Mouse (Mus musculus) kidney, embryonic 14.5 days (tissue): ENCODE measurements at regions not wholly inside any gene's neighbourhood (a gene's known extent, or its start where the extent isn't known, plus 50 kb on each side); places are given as distances from the start of the nearest gene placed in this dataset.
"Not testable (repeated sequence)": the region's sequence is repeated elsewhere in the genome, so short reads cannot be mapped to it uniquely, and the experiment has no call there.

Experiments used
- ATAC-seq: fragments of 200-750 bp; cut with Nextera tagmentation; 2 replicates; pipeline ENCODE4 v1.8.0; 2017; ENCODE audit warnings: moderate number of reproducible peaks, mild to moderate bottlenecking, moderate TSS enrichment, moderate library complexity; ENCODE audit not compliant: low FRiP score, low TSS enrichment
- H3K27ac ChIP-seq: fragments of 300-500 bp; sonication (generic); 2 replicates; pipeline ENCODE4 v1.5.1; 2014; ENCODE audit warnings: low read depth, mild to moderate bottlenecking, low read length, moderate library complexity, mixed read lengths
- H3K27me3 ChIP-seq: fragments of 300-500 bp; sonication (generic); 2 replicates; pipeline ENCODE4 v1.6.1; 2014; ENCODE audit warnings: mild to moderate bottlenecking, low read length; ENCODE audit not compliant: control insufficient read depth, insufficient read depth
- H3K36me3 ChIP-seq: fragments of 300-500 bp; sonication (generic); 2 replicates; pipeline ENCODE4 v1.6.1; 2014; ENCODE audit warnings: low read length, mixed read lengths; ENCODE audit not compliant: control insufficient read depth, insufficient read depth
- H3K4me1 ChIP-seq: fragments of 300-500 bp; sonication (generic); 2 replicates; pipeline ENCODE4 v1.6.1; 2014; ENCODE audit warnings: low read length, mixed read lengths; ENCODE audit not compliant: control insufficient read depth, insufficient read depth
- H3K4me2 ChIP-seq: fragments of 300-500 bp; sonication (generic); replicated peaks from 2 replicates; pipeline ENCODE4 v1.6.1; 2014; ENCODE audit warnings: low read depth, mild to moderate bottlenecking, low read length
- H3K4me3 ChIP-seq: fragments of 300-500 bp; sonication (generic); 2 replicates; pipeline ENCODE4 v1.5.1; 2014; ENCODE audit warnings: mild to moderate bottlenecking, low read length
- H3K9ac ChIP-seq: fragments of 300-500 bp; sonication (generic); 2 replicates; pipeline ENCODE4 v1.6.1; 2014; ENCODE audit warnings: low read depth, mild to moderate bottlenecking, low read length, moderate library complexity
- H3K9me3 ChIP-seq: fragments of 300-500 bp; sonication (generic); 2 replicates; pipeline ENCODE4 v1.6.1; 2016; ENCODE audit warnings: low read length; ENCODE audit not compliant: control insufficient read depth
- WGBS: fragments of 180-500 bp; shearing (Covaris S2); extraction: QIAGEN DNeasy Blood & Tissue Kit; methylation state at CpG from one replicate; pipeline ENCODE4 v1.1.7; 2014; 5-methylcytosine and 5-hydroxymethylcytosine counted together

DNA sequence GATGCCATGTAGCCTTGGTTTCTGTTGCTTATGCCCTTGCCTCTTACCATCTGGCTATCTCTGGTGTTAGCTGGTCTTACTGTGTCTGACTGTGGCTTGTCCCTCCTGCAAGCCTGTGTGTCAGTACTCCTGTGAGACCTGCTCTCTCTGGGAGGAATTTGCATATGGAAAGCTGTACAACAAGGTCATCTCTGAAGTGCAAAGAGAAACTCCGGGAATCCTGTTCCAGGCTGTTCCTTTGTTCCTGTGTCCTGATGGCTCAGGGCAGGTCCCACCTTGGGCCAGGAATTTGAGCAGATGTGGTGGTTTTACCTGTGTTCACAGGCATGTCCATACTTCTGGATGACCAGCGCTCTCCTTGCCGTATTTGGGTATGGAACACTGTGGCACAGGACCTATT, 218.6 kb upstream of the Nsun6 start:
- Histone ChIP-seq H3K36me3 (no peaks in the 10 kb centered on the region), H3K27me3 (no peaks in the 10 kb centered on the region), H3K9ac (no peak overlapping the region), H3K4me1 (no peaks in the 10 kb centered on the region), H3K4me3 (no peak overlapping the region), H3K27ac (no peak overlapping the region), H3K9me3 (no peaks in the 10 kb centered on the region), H3K4me2 (no peak overlapping the region)
- WGBS: 89% methylated on average over 3 of the region's 3 CpGs
- no peak for ATAC-seq

- H3K4me1 ChIP-seq: no peaks in the 10 kb centered on the region
- ATAC-seq: peak; percentile 66; the same call in 1 of the 2 replicates
- no peak overlapping the region for H3K9ac ChIP-seq
- H3K4me3 ChIP-seq: no peak overlapping the region
- no peaks in the 10 kb centered on the region for H3K36me3 ChIP-seq
- H3K4me2 ChIP-seq: no peak overlapping the region
- H3K27ac ChIP-seq: no peak overlapping the region
- H3K9me3 ChIP-seq: no peaks in the 10 kb centered on the region
- no peaks in the 10 kb centered on the region for H3K27me3 ChIP-seq
- 30% methylated on average over 4 of the region's 4 CpGs for WGBS
Observed at GRCm38 (mm10) chr2:15260486-15261165, 205.8 kb upstream of the Nsun6 start.

- not testable (repeated sequence) for H3K9me3 ChIP-seq, H3K27ac ChIP-seq, H3K9ac ChIP-seq, H3K27me3 ChIP-seq, H3K4me3 ChIP-seq, H3K4me1 ChIP-seq, ATAC-seq, H3K4me2 ChIP-seq, H3K36me3 ChIP-seq
- 93% methylated on average over 1 of the region's 1 CpGs for WGBS
Observed at GRCm38 (mm10) chr2:15242276-15242675, 187.4 kb upstream of the Nsun6 start.

DNA sequence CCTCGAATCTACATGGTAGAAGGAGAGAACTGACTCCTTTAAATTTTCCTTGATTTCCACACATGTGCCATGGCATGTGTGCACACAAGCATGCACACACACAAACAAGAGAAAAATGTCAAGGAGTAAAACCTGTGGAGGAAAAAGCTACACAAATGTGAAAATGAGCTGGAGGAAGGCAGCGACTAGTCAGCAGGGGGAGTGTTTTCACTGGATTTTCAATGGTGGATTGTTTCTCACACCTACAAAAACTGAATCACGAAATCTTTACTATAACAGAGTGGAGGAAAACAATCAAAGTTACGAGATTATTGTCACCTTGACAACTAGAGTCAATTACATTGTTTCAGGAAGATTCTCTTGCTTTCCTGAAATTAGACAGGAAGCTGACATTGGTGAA, 167.0 kb upstream of the Nsun6 start:
- Histone ChIP-seq H3K27me3 (no peaks in the 10 kb centered on the region), H3K4me2 (no peak overlapping the region), H3K4me3 (no peak overlapping the region), H3K9ac (no peak overlapping the region), H3K4me1 (no peaks in the 10 kb centered on the region), H3K36me3 (no peaks in the 10 kb centered on the region), H3K9me3 (no peaks in the 10 kb centered on the region), H3K27ac (no peak overlapping the region)
- ATAC-seq: no peak
- WGBS: 60% methylated on average over 4 of the region's 4 CpGs

DNA sequence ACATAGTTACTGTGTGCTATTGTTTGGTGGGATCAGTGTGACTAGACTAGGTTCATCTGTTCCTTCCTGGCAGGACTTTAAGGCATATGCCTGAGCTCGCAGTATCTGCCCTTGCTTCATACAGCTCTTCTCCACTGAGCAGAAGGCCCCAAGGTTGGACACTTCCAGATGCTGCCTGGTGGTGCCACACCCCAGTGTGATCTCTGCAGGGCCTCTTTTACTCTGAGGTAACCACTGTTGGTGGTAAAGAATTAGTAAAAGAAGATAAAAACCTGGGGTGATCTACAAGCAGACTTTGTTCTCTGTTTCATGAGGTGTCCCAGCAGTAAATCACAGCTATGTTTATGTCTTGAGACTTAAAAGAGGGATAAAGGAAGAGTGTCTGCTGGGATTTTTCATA, 133.2 kb upstream of the Nsun6 start:
- WGBS: 85% methylated on average over 1 of the region's 1 CpGs
- H3K36me3 ChIP-seq: no peaks in the 10 kb centered on the region
- no peak overlapping the region for H3K27ac ChIP-seq
- no peaks in the 10 kb centered on the region for H3K9me3 ChIP-seq
- H3K9ac ChIP-seq: no peak overlapping the region
- ATAC-seq: no peak
- no peak overlapping the region for H3K4me2 ChIP-seq
- H3K27me3 ChIP-seq: no peaks in the 10 kb centered on the region
- H3K4me3 ChIP-seq: no peak overlapping the region
- no peaks in the 10 kb centered on the region for H3K4me1 ChIP-seq

GRCm38 (mm10) chr2:15181000-15181399, 126.1 kb upstream of the Nsun6 start:
- no peaks in the 10 kb centered on the region for H3K36me3 ChIP-seq
- no peak overlapping the region for H3K4me3 ChIP-seq
- H3K27me3 ChIP-seq: no peaks in the 10 kb centered on the region
- no peak overlapping the region for H3K27ac ChIP-seq
- WGBS: 79% methylated on average over 3 of the region's 3 CpGs
- no peak overlapping the region for H3K9ac ChIP-seq
- H3K9me3 ChIP-seq: no peaks in the 10 kb centered on the region
- H3K4me2 ChIP-seq: no peak overlapping the region
- no peak for ATAC-seq
- H3K4me1 ChIP-seq: no peaks in the 10 kb centered on the region

- H3K27me3 ChIP-seq: no peaks in the 10 kb centered on the region
- H3K4me2 ChIP-seq: no peak overlapping the region
- H3K4me3 ChIP-seq: no peak overlapping the region
- H3K9me3 ChIP-seq: no peaks in the 10 kb centered on the region
- H3K9ac ChIP-seq: no peak overlapping the region
- H3K4me1 ChIP-seq: no peaks in the 10 kb centered on the region
- no peak for ATAC-seq
- no peaks in the 10 kb centered on the region for H3K36me3 ChIP-seq
- no peak overlapping the region for H3K27ac ChIP-seq
Observed at GRCm38 (mm10) chr2:15166435-15167024, 111.7 kb upstream of the Nsun6 start.

DNA sequence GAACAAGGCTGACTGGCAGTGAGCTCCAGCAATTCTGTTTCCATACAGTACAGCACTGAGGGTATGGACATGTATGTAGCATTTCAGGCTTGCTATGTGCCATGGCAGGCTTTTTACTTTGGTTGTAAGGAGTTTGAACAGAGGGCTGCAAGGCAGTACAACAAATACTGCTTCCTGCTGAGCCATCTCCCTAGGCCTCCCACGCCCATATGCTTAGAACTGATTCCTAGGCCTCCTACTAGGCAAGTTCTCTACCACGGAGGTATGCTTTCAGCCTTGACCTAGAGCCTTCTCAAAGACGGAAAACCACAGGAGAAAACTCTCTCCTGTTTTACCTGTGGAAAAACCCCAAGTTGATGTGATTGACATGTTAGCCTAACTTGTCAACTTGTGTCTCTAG, 111.0 kb upstream of the Nsun6 start:
- H3K27me3 ChIP-seq: no peaks in the 10 kb centered on the region
- H3K4me2 ChIP-seq: no peak overlapping the region
- no peak overlapping the region for H3K27ac ChIP-seq
- WGBS: 67% methylated on average over 3 of the region's 3 CpGs
- H3K9me3 ChIP-seq: no peaks in the 10 kb centered on the region
- no peak overlapping the region for H3K9ac ChIP-seq
- no peak overlapping the region for H3K4me3 ChIP-seq
- ATAC-seq: no peak
- H3K36me3 ChIP-seq: no peaks in the 10 kb centered on the region
- H3K4me1 ChIP-seq: no peaks in the 10 kb centered on the region

- WGBS: 89% methylated on average over 6 of the region's 6 CpGs
Observed at GRCm38 (mm10) chr2:15163732-15164418, 109.0 kb upstream of the Nsun6 start.

More at GRCm38 (mm10) chr2:15163732-15164418, 109.0 kb upstream of the Nsun6 start:
- Histone ChIP-seq H3K9me3 (no peaks in the 10 kb centered on the region), H3K4me2 (no peak overlapping the region), H3K4me1 (no peaks in the 10 kb centered on the region), H3K36me3 (no peaks in the 10 kb centered on the region), H3K27me3 (no peaks in the 10 kb centered on the region), H3K27ac (no peak overlapping the region), H3K9ac (no peak overlapping the region), H3K4me3 (no peak overlapping the region)
- no peak for ATAC-seq
